Mouse (Mus musculus): Measurements from ENCODE around the gene Klf1.
A peak's percentile ranks its signal among the peaks of the same experiment; 100 is the strongest.

DNA sequence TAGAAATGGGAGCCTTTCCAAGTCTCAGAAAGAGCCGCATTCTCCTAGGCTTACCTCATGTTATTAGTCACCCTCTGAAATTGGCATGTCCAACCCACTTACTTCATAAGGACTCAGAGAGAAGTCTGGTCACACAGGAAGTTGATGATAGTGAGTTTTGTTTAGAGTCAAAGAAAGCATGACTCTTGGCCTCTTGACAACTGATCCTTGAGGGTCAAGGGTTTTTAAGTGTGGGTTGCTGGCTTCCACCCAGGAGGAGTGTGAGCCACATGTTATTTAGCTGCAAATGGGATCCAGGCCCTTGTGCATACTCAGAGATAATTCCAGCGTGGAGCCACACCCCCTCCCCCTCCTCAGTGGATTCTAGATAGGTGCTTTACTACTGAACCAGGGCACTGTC is 19.9 kb downstream of the Klf1 start:
- TF ChIP-seq CTCF (IDR thresholded peaks at IDR 0.05; ENCODE audit: low read depth), result no peak
- TF ChIP-seq EP300 (IDR thresholded peaks at IDR 0.05; ENCODE audit: low read depth), result 0 out of 2 replicates have a peak, but pooled peaks have one; percentile 22
